Mouse (Mus musculus) thymus, adult 2 months (tissue): Measurements from ENCODE around the gene Itgb4.
A peak's percentile ranks its signal among the peaks of the same experiment; 100 is the strongest.

Experiments
- CTCF ChIP-seq: fragments of 200-500 bp; IDR thresholded peaks from 2 replicates; pipeline ENCODE4 v1.5.1; 2012; ENCODE audit warnings: mild to moderate bottlenecking, control low read depth, low read length, moderate library complexity, borderline replicate concordance; ENCODE audit not compliant: control insufficient read depth, poor library complexity, insufficient read depth; ENCODE audit errors: extremely low read depth
- POLR2A ChIP-seq: fragments of 200-500 bp; IDR thresholded peaks from 2 replicates; pipeline ENCODE4 v1.6.1; 2012; ENCODE audit warnings: mild to moderate bottlenecking, low read length, control low read depth, moderate library complexity; ENCODE audit not compliant: control insufficient read depth, poor library complexity, insufficient read depth; ENCODE audit errors: extremely low read depth

- TF ChIP-seq CTCF = no peak
- peak; percentile 61; the same call in 1 of the 2 replicates for TF ChIP-seq POLR2A
Observed at GRCm38 (mm10) chr11:116012262-116012947, 37.9 kb downstream of the Itgb4 start, which contains the start of gene Galk1.
